Mouse (Mus musculus): Measurements from ENCODE around the gene Cnot1.

DNA sequence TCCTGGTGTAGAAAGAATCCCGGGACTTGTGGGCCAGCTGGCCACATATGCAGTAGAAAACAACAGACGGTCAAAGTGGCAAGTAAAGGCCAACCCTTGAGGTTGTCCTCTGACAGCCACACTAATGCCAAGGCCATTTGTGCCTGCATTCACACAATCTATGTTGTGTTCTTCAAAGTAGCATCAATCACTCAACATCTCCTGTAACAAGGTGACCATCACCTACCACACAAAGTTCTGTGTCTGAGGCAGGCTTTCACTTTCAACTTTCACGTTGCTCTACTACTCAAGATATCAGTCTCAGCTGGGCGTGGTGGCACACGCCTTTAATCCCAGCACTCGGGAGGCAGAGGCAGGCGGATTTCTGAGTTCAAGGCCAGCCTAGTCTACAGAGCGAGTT, 5.0 kb downstream of the Cnot1 start:
- TF ChIP-seq CTCF (conservative IDR thresholded peaks at IDR 0.05 in 1 of 2, IDR thresholded peaks at IDR 0.05 in 1 of 2; ENCODE audit: low read depth in 2 of 2, low read length in 2 of 2): no peak
- no peak for TF ChIP-seq POLR2AphosphoS2 (IDR thresholded peaks at IDR 0.05; ENCODE audit: low read depth, low read length)
- no peak for TF ChIP-seq EP300 (IDR thresholded peaks at IDR 0.05; ENCODE audit: low read length)
- TF ChIP-seq PAX5 (IDR thresholded peaks at IDR 0.05; ENCODE audit: low read length): no peak
- no peak for TF ChIP-seq USF2 (conservative IDR thresholded peaks at IDR 0.05; ENCODE audit: low read depth, low read length)
- no peak for TF ChIP-seq ETS1 (conservative IDR thresholded peaks at IDR 0.05; ENCODE audit: low read depth, low read length)
- no peak for TF ChIP-seq POLR2A (IDR thresholded peaks at IDR 0.05; ENCODE audit: low read depth, low read length)
